Mouse (Mus musculus) MEL (cell line): ENCODE results near the gene Notch2. TPM values are rescaled to one million over a fixed set of nuclear protein-coding genes. Genes with fewer than 3 reads are reported as not detected.

Experiments used
- DNase-seq: peaks from one replicate; pipeline ENCODE4 v3.0.0; 2011; ENCODE audit warnings: low read depth, low spot score
- H3K27ac ChIP-seq: 2 replicates; pipeline ENCODE4 v1.5.1; 2012; ENCODE audit warnings: low read depth, mild to moderate bottlenecking, control low read depth, low read length, moderate library complexity; ENCODE audit not compliant: control insufficient read depth
- H3K27me3 ChIP-seq, 2 experiments: fragments of 150-350 bp in 1 of 2; sonication (generic) in 1 of 2; 2 replicates each; pipeline ENCODE4 v1.6.1; 2012; ENCODE audit warnings: low read length in 2 of 2, mild to moderate bottlenecking in 2 of 2, improper control_type of control experiment in 1 of 2, moderate library complexity in 1 of 2; ENCODE audit not compliant: insufficient read depth in 2 of 2, control insufficient read depth in 1 of 2
- H3K36me3 ChIP-seq, 2 experiments: 2 replicates each; pipeline ENCODE4 v1.6.1; 2012 to 2014; ENCODE audit warnings: low read length in 2 of 2, improper control_type of control experiment in 1 of 2, inconsistent platforms in 1 of 2, mild to moderate bottlenecking in 1 of 2; ENCODE audit not compliant: insufficient read depth in 2 of 2, control insufficient read depth in 1 of 2
- H3K4me1 ChIP-seq, 2 experiments: fragments of 150-350 bp in 1 of 2; sonication (generic) in 1 of 2; 2 replicates each; pipeline ENCODE4 v1.6.1; 2012; ENCODE audit warnings: low read length in 2 of 2, improper control_type of control experiment in 1 of 2, mild to moderate bottlenecking in 1 of 2; ENCODE audit not compliant: insufficient read depth in 2 of 2, control insufficient read depth in 1 of 2
- H3K4me3 ChIP-seq, 2 experiments: fragments of 150-350 bp in 1 of 2; sonication (generic) in 1 of 2; 2 replicates each; pipeline ENCODE4 v1.5.1; 2012; ENCODE audit warnings: low read depth in 2 of 2, low read length in 2 of 2, mild to moderate bottlenecking in 2 of 2, moderate library complexity in 2 of 2, control low read depth in 1 of 2, improper control_type of control experiment in 1 of 2; ENCODE audit not compliant: control insufficient read depth in 1 of 2, insufficient read depth in 1 of 2
- H3K79me2 ChIP-seq: 2 replicates; pipeline ENCODE4 v1.6.1; 2012; ENCODE audit warnings: mild to moderate bottlenecking, low read length, moderate library complexity; ENCODE audit not compliant: control insufficient read depth, poor library complexity, insufficient read depth
- H3K9ac ChIP-seq: 2 replicates; pipeline ENCODE4 v1.6.1; 2012; ENCODE audit warnings: low read depth, mild to moderate bottlenecking, control low read depth, low read length, moderate library complexity; ENCODE audit not compliant: control insufficient read depth, poor library complexity, severe bottlenecking
- H3K9me3 ChIP-seq: fragments of 150-350 bp; sonication (generic); replicated peaks from 2 replicates; pipeline ENCODE4 v1.6.1; 2012; ENCODE audit warnings: mild to moderate bottlenecking, low read length, improper control_type of control experiment, moderate library complexity; ENCODE audit not compliant: insufficient read depth
- BHLHE40 ChIP-seq: IDR thresholded peaks from 2 replicates; pipeline ENCODE4 v1.6.1; 2012; ENCODE audit warnings: low read depth, mild to moderate bottlenecking, inconsistent platforms, low read length, improper control_type of control experiment, borderline replicate concordance
- EP300 ChIP-seq, 2 experiments: IDR thresholded peaks; 2 replicates each; pipeline ENCODE4 v1.6.1; 2011; ENCODE audit warnings: improper control_type of control experiment in 2 of 2, low read length in 2 of 2, low read depth in 1 of 2, mild to moderate bottlenecking in 1 of 2
- ETS1 ChIP-seq: IDR thresholded peaks from 2 replicates; pipeline ENCODE4 v1.6.1; 2012; ENCODE audit warnings: low read depth, mild to moderate bottlenecking, inconsistent platforms, low read length, improper control_type of control experiment, moderate library complexity
- GATA1 ChIP-seq: IDR thresholded peaks from 2 replicates; pipeline ENCODE4 v1.6.1; 2011; ENCODE audit warnings: low read depth, low read length, improper control_type of control experiment
- HCFC1 ChIP-seq: IDR thresholded peaks from 2 replicates; pipeline ENCODE4 v1.6.1; 2012; ENCODE audit warnings: low read depth, mild to moderate bottlenecking, inconsistent platforms, low read length, improper control_type of control experiment, moderate library complexity
- JUND ChIP-seq: IDR thresholded peaks from 2 replicates; pipeline ENCODE4 v1.6.1; 2011; ENCODE audit warnings: low read depth, mild to moderate bottlenecking, improper control_type of control experiment, low read length
- KAT2A ChIP-seq: conservative IDR thresholded peaks from 2 replicates; pipeline ENCODE4 v1.6.1; 2012; ENCODE audit warnings: low read depth, low read length, improper control_type of control experiment, inconsistent platforms
- MAFK ChIP-seq: IDR thresholded peaks from 2 replicates; pipeline ENCODE4 v1.6.1; 2011; ENCODE audit warnings: low read depth, mild to moderate bottlenecking, low read length, improper control_type of control experiment, borderline replicate concordance
- MAX ChIP-seq: IDR thresholded peaks from 2 replicates; pipeline ENCODE4 v1.6.1; 2011; ENCODE audit warnings: low read length, improper control_type of control experiment
- MAZ ChIP-seq: IDR thresholded peaks from 2 replicates; pipeline ENCODE4 v1.6.1; 2012; ENCODE audit warnings: low read depth, mild to moderate bottlenecking, inconsistent platforms, low read length, improper control_type of control experiment
- MYB ChIP-seq: IDR thresholded peaks from 2 replicates; pipeline ENCODE4 v1.6.1; 2011; ENCODE audit warnings: mild to moderate bottlenecking, low read depth, low read length, improper control_type of control experiment
- NELFE ChIP-seq: IDR thresholded peaks from 2 replicates; pipeline ENCODE4 v1.6.1; 2011; ENCODE audit warnings: low read depth, low read length, improper control_type of control experiment
- POLR2AphosphoS2 ChIP-seq: IDR thresholded peaks from 2 replicates; pipeline ENCODE4 v1.6.1; 2011; ENCODE audit warnings: low read length, improper control_type of control experiment
- POLR2AphosphoS5 ChIP-seq: IDR thresholded peaks from 2 replicates; pipeline ENCODE4 v1.6.1; 2012; ENCODE audit warnings: low read depth, borderline replicate concordance, mild to moderate bottlenecking, inconsistent platforms, low read length, moderate library complexity, mixed read lengths
- RAD21 ChIP-seq: IDR thresholded peaks from 2 replicates; pipeline ENCODE4 v1.6.1; 2011; ENCODE audit warnings: mild to moderate bottlenecking, low read depth, low read length, improper control_type of control experiment
- RCOR1 ChIP-seq: IDR thresholded peaks from 2 replicates; pipeline ENCODE4 v1.6.1; 2012; ENCODE audit warnings: low read depth, mild to moderate bottlenecking, inconsistent platforms, low read length, improper control_type of control experiment
- SIN3A ChIP-seq: IDR thresholded peaks from 2 replicates; pipeline ENCODE4 v1.6.1; 2012; ENCODE audit warnings: low read length, improper control_type of control experiment, inconsistent platforms
- SMC3 ChIP-seq: IDR thresholded peaks from 2 replicates; pipeline ENCODE4 v1.6.1; 2011; ENCODE audit warnings: low read depth, low read length, improper control_type of control experiment
- TBP ChIP-seq: IDR thresholded peaks from 2 replicates; pipeline ENCODE4 v1.8.0; 2011; ENCODE audit warnings: low read depth, low read length, improper control_type of control experiment
- TCF12 ChIP-seq: IDR thresholded peaks from 2 replicates; pipeline ENCODE4 v1.6.1; 2014; ENCODE audit warnings: low read depth, mild to moderate bottlenecking, inconsistent platforms, low read length, improper control_type of control experiment, moderate library complexity
- UBTF ChIP-seq: IDR thresholded peaks from 2 replicates; pipeline ENCODE4 v1.6.1; 2012; ENCODE audit warnings: low read depth, mild to moderate bottlenecking, inconsistent platforms, low read length, improper control_type of control experiment, moderate library complexity, borderline replicate concordance; ENCODE audit not compliant: insufficient read depth
- USF1 ChIP-seq: IDR thresholded peaks from 2 replicates; pipeline ENCODE4 v1.6.1; 2014; ENCODE audit warnings: low read depth, mild to moderate bottlenecking, inconsistent platforms, low read length, improper control_type of control experiment, moderate library complexity
- ZC3H11A ChIP-seq: IDR thresholded peaks from 2 replicates; pipeline ENCODE4 v1.6.1; 2012; ENCODE audit warnings: low read depth, mild to moderate bottlenecking, inconsistent platforms, low read length, improper control_type of control experiment
- ZMIZ1 ChIP-seq: IDR thresholded peaks from 2 replicates; pipeline ENCODE4 v1.6.1; 2012; ENCODE audit warnings: low read depth, mild to moderate bottlenecking, inconsistent platforms, low read length, improper control_type of control experiment, moderate library complexity
- polyA plus RNA-seq, 2 experiments: library from polyadenylated mRNA; stranded (reverse) in 1 of 2; unstranded in 1 of 2; fragments of >175 nt in 1 of 2; fragments of >200 nt in 1 of 2; gene quantifications; 2 replicates each; pipeline versions ENCODE4 v1.2.1 to v1.2.4; 2012; ENCODE audit warnings: low replicate concordance in 2 of 2, low read depth in 1 of 2; ENCODE audit not compliant: insufficient read length in 2 of 2, insufficient read depth in 1 of 2, missing spikeins in 1 of 2
- total RNA-seq: library from RNA; depleted of rRNA; stranded (reverse); fragments of 300-350 nt; gene quantifications from 2 replicates; pipeline ENCODE4 v1.2.3, GENCODE M21; 2012

Gene Notch2
- total and polyA plus RNA-seq, 3 experiments, result 16.2 to 36.6 (median 16.6) TPM

DNA sequence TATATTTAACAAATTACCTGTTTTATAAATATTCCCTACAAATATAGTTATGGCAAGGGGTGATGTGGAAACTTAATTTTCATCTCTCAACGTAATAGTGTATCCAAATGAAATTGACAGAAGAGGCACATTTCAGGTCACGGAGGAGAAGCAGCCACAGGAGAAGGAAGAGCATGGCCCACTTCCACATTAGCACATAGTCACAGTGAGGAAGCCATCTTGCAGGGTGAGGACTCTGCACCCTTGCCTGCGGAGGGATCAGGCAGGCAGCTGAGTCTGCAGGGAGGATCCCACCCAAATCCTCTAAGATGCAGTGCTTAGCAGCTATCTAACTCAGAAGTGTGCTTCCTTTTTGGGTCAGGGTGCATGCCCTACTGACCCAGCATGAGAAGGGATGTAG, 27.6 kb upstream of the Notch2 start:
- no peaks in the 10 kb centered on the region for H3K79me2 ChIP-seq
- DNase-seq, result no peak
- H3K9me3 ChIP-seq, result no peaks in the 10 kb centered on the region
- no peak for TF ChIP-seq GATA1
- TF ChIP-seq BHLHE40, result no peak
- TF ChIP-seq ETS1, result no peak
- no peak for TF ChIP-seq MYB
- TF ChIP-seq MAZ, result no peak
- no peak for TF ChIP-seq SMC3
- TF ChIP-seq MAFK, result no peak
- TF ChIP-seq EP300 (IDR thresholded peaks at IDR 0.05; ENCODE audit: low read depth in 1 of 2, low read length in 2 of 2), result no peak
- TF ChIP-seq TBP, result no peak
- TF ChIP-seq RAD21, result no peak
- TF ChIP-seq MAX, result no peak
- no peak for TF ChIP-seq UBTF
- H3K4me1 ChIP-seq, result no peaks in the 10 kb centered on the region
- no peaks in the 10 kb centered on the region for H3K36me3 ChIP-seq
- H3K27me3 ChIP-seq, result no peaks in the 10 kb centered on the region
- no peak overlapping the region for H3K4me3 ChIP-seq
- no peak overlapping the region for H3K27ac ChIP-seq
- no peak overlapping the region for H3K9ac ChIP-seq

DNA sequence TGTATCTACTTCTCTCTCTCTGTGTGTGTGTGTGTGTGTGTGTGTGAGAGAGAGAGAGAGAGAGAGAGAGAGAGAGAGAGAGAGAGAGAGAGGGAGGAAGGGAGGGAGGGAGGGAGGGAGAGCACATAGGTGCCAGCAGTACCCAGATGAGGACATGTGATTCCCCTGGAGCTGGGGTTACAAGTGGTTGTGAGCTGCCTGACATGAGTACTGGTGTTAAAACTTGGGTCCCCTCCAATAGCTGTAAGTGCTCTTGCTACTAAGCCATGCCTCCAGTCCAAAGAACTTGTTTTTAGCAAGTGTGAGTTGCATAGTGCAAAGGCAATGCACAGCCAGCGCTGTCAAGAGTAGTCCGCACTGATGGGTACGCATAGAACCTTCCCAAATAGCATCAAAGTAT, 26.2 kb upstream of the Notch2 start:
- no peak for DNase-seq
- H3K9ac ChIP-seq, result no peak overlapping the region
- no peaks in the 10 kb centered on the region for H3K79me2 ChIP-seq
- no peak for TF ChIP-seq RCOR1
- no peak for TF ChIP-seq POLR2AphosphoS2
- no peak for TF ChIP-seq HCFC1
- no peak for TF ChIP-seq KAT2A
- no peak for TF ChIP-seq ETS1
- no peak for TF ChIP-seq POLR2AphosphoS5
- no peak for TF ChIP-seq ZC3H11A
- TF ChIP-seq BHLHE40, result no peak
- TF ChIP-seq NELFE, result no peak
- no peak for TF ChIP-seq JUND
- no peak for TF ChIP-seq UBTF
- no peak for TF ChIP-seq USF1
- no peak for TF ChIP-seq TBP
- TF ChIP-seq TCF12, result no peak
- TF ChIP-seq SIN3A, result no peak
- no peak for TF ChIP-seq ZMIZ1
- H3K4me3 ChIP-seq, result no peak overlapping the region
- H3K36me3 ChIP-seq, result peaks cover 0 to 2% of the 10 kb centered on the region in 2 experiments; a peak in 1 of 4 replicates
- H3K4me1 ChIP-seq, result peaks cover 0 to 4% of the 10 kb centered on the region in 2 experiments; a peak in 1 of 4 replicates
- H3K9me3 ChIP-seq, result no peaks in the 10 kb centered on the region
- H3K27ac ChIP-seq, result no peak overlapping the region
- H3K27me3 ChIP-seq, result no peaks in the 10 kb centered on the region
